Mouse (Mus musculus) lung, embryonic 16.5 days (tissue): ENCODE data around the gene Camta1. TPM values are rescaled to one million over a fixed set of nuclear protein-coding genes. Genes with fewer than 3 reads are reported as not detected.
"Not testable (repeated sequence)": the region's sequence is repeated elsewhere in the genome, so short reads cannot be mapped to it uniquely, and the experiment has no call there.

ENCODE experiments used
- ATAC-seq: fragments of 200-750 bp; cut with Nextera tagmentation; 2 replicates; pipeline ENCODE4 v1.8.0; 2017; ENCODE audit warnings: low read depth, mild to moderate bottlenecking, moderate library complexity
- H3K27ac ChIP-seq: fragments of 300-500 bp; sonication (generic); 2 replicates; pipeline ENCODE4 v1.5.1; 2014; ENCODE audit warnings: mild to moderate bottlenecking, control low read depth, low read length
- H3K27me3 ChIP-seq: fragments of 300-500 bp; sonication (generic); 2 replicates; pipeline ENCODE4 v1.6.1; 2014; ENCODE audit warnings: low read depth, low read length, mixed read lengths; ENCODE audit not compliant: control insufficient read depth, insufficient read depth
- H3K36me3 ChIP-seq: fragments of 300-500 bp; sonication (generic); 2 replicates; pipeline ENCODE4 v1.6.1; 2014; ENCODE audit warnings: low read length; ENCODE audit not compliant: control insufficient read depth, insufficient read depth
- H3K4me1 ChIP-seq: fragments of 300-500 bp; sonication (generic); replicated peaks from 2 replicates; pipeline ENCODE4 v1.6.1; 2014; ENCODE audit warnings: low read length, mixed read lengths; ENCODE audit not compliant: control insufficient read depth, insufficient read depth
- H3K4me2 ChIP-seq: fragments of 300-500 bp; sonication (generic); 2 replicates; pipeline ENCODE4 v1.6.1; 2014; ENCODE audit warnings: low read depth, low read length, control low read depth
- H3K4me3 ChIP-seq: fragments of 300-500 bp; sonication (generic); 2 replicates; pipeline ENCODE4 v1.5.1; 2014; ENCODE audit warnings: mild to moderate bottlenecking, low read length, control low read depth
- H3K9ac ChIP-seq: fragments of 300-500 bp; sonication (generic); 2 replicates; pipeline ENCODE4 v1.6.1; 2014; ENCODE audit warnings: low read length, control low read depth
- H3K9me3 ChIP-seq: fragments of 300-500 bp; sonication (generic); 2 replicates; pipeline ENCODE4 v1.6.1; 2016; ENCODE audit warnings: low read length; ENCODE audit not compliant: control insufficient read depth
- WGBS: fragments of 180-500 bp; shearing (Covaris S2); extraction: QIAGEN DNeasy Blood & Tissue Kit; methylation state at CpG from one replicate; pipeline ENCODE4 v1.1.7; 2014; 5-methylcytosine and 5-hydroxymethylcytosine counted together
- polyA plus RNA-seq: library from polyadenylated mRNA; unstranded; fragments of >200 nt; fragmentation: Nextera tagmentation; extraction: Ambion mirVana; gene quantifications from 2 replicates; pipeline ENCODE4 v1.2.1, GENCODE M21; 2015

Camta1 gene
- polyA plus RNA-seq, 1 experiment from 2014 or later, result 89.4 TPM

DNA sequence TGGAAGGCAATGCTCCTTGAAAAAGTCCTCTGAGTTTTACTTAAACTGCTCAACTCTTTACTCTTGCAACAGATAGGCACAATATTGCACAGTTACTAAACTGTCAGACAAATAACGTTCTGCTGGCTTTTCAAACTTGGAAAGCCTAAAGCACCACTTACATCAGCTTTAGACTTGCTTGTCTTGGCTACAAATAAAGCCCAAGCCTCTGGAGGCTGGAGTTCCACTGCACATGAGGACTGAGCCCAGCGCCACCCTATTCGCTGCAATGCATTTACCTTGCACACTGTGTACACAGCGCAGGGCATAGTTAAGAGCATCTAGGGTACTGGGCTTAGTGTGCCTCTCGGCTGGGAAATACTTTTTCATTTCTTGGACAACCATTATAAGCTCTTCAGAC lies 818.4 kb downstream of the Camta1 start:
- no peaks in the 10 kb centered on the region for H3K9me3 ChIP-seq
- WGBS, result 30% methylated on average over 5 of the region's 5 CpGs
- peak overlapping the region; percentile 85 for H3K27ac ChIP-seq
- H3K4me1 ChIP-seq, result peaks cover 8% of the 10 kb centered on the region
- H3K4me2 ChIP-seq, result peak overlapping the region; percentile 76
- H3K4me3 ChIP-seq, result peak overlapping the region; percentile 66
- peak; percentile 44; the same call in 1 of the 2 replicates for ATAC-seq
- H3K36me3 ChIP-seq, result peaks cover 8% of the 10 kb centered on the region; the same call in 1 of the 2 replicates
- no peaks in the 10 kb centered on the region for H3K27me3 ChIP-seq
- peak overlapping the region; percentile 79 for H3K9ac ChIP-seq

DNA sequence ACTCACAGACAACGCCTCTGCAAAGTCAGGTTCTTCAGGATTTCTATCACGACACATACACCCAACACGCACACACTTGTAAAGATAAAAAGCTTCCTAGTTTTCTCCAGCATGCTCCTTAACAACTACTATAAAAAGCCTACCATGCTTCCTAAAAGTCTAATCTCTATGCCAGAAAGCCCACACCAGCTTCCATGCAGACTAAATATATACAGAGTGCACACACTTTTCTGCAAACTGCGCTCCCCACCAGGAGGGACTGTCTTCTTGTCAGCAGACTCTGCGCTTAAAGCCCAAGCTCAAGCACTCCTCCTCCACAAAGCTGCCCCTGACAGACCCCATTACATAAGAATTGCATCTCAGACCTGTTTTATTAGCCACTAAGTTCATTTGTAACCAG lies 820.2 kb downstream of the Camta1 start:
- peaks cover 1% of the 10 kb centered on the region; the same call in 1 of the 2 replicates for H3K36me3 ChIP-seq
- peaks cover 8% of the 10 kb centered on the region for H3K4me1 ChIP-seq
- no peak overlapping the region for H3K4me3 ChIP-seq
- no peak overlapping the region for H3K4me2 ChIP-seq
- no peaks in the 10 kb centered on the region for H3K27me3 ChIP-seq
- no peak for ATAC-seq
- 78% methylated on average over 5 of the region's 5 CpGs for WGBS
- no peak overlapping the region for H3K9ac ChIP-seq
- no peaks in the 10 kb centered on the region for H3K9me3 ChIP-seq
- no peak overlapping the region for H3K27ac ChIP-seq

DNA sequence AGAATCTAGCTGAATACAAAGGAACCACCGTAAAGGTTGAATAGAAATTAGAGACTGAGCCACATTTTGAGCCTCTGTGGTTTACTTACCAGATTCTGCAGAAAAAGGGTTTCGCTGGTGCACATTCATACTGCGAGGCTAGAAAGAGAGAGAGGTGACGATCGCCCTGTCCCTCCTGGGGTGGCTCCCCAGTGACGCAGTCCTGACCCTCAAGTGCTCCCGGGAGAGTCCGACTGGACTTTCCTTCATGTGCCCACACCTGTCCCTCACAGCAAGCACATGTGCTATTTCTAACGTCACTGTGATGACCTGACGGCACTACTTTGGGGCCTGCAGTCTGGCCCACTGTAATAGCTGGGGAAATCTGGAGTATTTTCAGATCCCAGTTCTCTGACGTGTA lies 823.9 kb downstream of the Camta1 start:
- Histone ChIP-seq H3K27ac (no peak overlapping the region), H3K4me1 (no peaks in the 10 kb centered on the region), H3K4me2 (no peak overlapping the region), H3K9ac (no peak overlapping the region), H3K36me3 (no peaks in the 10 kb centered on the region), H3K4me3 (no peak overlapping the region), H3K9me3 (no peaks in the 10 kb centered on the region), H3K27me3 (no peaks in the 10 kb centered on the region)
- no peak for ATAC-seq
- 87% methylated on average over 11 of the region's 11 CpGs for WGBS

DNA sequence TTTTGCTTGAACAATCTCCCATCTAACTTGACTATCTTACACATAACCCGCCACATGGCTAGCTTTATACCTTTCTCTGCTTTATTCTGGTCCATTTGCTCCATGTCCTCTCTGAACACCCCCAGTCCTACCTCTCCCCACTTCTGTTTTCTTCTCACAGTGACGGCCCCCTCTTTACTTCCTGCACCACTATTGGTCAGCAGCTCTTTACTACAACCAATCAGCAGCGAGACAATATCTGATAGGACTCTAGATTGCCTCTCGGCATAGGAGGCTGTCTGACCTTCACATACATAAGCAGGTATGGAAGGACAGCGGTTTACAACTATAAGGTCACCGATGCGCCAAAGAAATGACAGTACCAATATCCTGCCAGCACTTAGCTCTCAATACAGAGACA lies 825.2 kb downstream of the Camta1 start:
- Histone ChIP-seq H3K27ac (no peak overlapping the region), H3K9ac (no peak overlapping the region), H3K4me1 (no peaks in the 10 kb centered on the region), H3K27me3 (no peaks in the 10 kb centered on the region), H3K36me3 (no peaks in the 10 kb centered on the region), H3K4me3 (no peak overlapping the region), H3K9me3 (no peaks in the 10 kb centered on the region), H3K4me2 (no peak overlapping the region)
- 85% methylated on average over 7 of the region's 7 CpGs for WGBS
- ATAC-seq, result no peak

DNA sequence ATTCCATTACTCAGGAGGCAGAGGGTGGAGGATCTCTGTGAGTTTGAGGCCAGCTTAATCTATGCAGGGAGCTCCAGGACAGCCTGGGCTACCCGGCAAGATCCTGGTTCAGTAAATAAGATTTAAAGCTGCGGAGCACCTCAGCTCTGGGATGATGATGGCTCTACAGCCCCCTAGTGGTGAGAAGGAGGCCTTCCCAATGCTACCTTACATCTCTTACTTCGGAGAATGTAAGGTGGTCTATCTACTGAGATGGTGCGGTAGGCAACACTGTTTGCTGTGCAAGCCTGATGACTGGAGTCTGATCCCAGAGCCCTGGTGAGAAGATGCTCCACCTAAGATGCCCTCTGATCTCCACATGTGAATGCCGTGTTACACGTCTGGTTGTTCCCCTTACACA lies 834.7 kb downstream of the Camta1 start:
- H3K9ac ChIP-seq, result no peak overlapping the region
- no peaks in the 10 kb centered on the region for H3K27me3 ChIP-seq
- no peaks in the 10 kb centered on the region for H3K4me1 ChIP-seq
- 51% methylated on average over 6 of the region's 6 CpGs for WGBS
- H3K9me3 ChIP-seq, result no peaks in the 10 kb centered on the region
- H3K4me3 ChIP-seq, result no peak overlapping the region
- H3K4me2 ChIP-seq, result no peak overlapping the region
- no peak; the same call in 1 of the 2 replicates for ATAC-seq
- H3K27ac ChIP-seq, result no peak overlapping the region
- H3K36me3 ChIP-seq, result no peaks in the 10 kb centered on the region; the same call in 1 of the 2 replicates

DNA sequence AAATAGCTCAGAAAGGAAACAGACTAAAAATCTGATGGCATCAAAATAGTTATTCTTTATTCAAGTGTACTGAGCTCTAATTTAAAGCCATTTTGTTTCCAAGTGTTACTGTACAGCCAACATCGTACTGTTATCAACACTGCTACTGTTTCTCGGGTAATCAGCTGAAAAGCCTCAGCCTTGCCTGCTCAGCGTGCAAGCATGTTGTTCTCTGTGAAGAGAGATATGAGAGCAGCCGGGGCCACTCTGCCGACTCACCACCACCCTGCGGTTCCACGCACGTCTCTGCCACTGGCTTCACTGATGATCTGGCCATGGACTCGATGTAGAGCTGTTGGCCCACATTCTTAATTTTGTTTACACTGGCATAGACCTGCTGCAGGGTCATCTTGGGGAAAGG lies 837.5 kb downstream of the Camta1 start:
- H3K4me1 ChIP-seq, result no peaks in the 10 kb centered on the region
- H3K9me3 ChIP-seq, result no peaks in the 10 kb centered on the region
- no peak for ATAC-seq
- H3K9ac ChIP-seq, result no peak overlapping the region
- no peak overlapping the region for H3K4me2 ChIP-seq
- H3K27me3 ChIP-seq, result no peaks in the 10 kb centered on the region
- no peaks in the 10 kb centered on the region; the same call in 1 of the 2 replicates for H3K36me3 ChIP-seq
- H3K27ac ChIP-seq, result no peak overlapping the region
- 69% methylated on average over 9 of the region's 9 CpGs for WGBS
- H3K4me3 ChIP-seq, result no peak overlapping the region

DNA sequence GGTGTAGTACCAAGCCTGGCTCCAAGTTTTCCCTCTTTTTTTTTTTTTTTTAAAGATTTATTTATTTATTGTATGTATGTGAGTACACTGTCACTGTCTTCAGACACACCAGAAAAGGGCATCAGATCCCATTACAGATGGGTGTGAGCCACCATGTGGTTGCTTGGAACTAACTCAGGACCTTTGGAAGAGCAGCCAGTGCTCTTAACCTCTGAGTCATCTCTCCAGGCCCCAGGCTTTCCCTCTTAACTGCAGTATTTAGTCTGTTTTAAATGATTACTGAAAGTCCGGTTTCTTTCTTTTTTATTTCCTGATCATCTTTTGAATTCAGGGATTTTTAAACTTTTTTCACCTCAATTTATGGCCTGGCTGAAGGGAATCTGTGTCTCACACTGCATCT lies 844.3 kb downstream of the Camta1 start:
- H3K9ac ChIP-seq, H3K4me1 ChIP-seq, H3K27ac ChIP-seq, H3K36me3 ChIP-seq, H3K9me3 ChIP-seq, H3K27me3 ChIP-seq, H3K4me3 ChIP-seq, H3K4me2 ChIP-seq, ATAC-seq: not testable (repeated sequence)
- 96% methylated on average over 1 of the region's 1 CpGs for WGBS

DNA sequence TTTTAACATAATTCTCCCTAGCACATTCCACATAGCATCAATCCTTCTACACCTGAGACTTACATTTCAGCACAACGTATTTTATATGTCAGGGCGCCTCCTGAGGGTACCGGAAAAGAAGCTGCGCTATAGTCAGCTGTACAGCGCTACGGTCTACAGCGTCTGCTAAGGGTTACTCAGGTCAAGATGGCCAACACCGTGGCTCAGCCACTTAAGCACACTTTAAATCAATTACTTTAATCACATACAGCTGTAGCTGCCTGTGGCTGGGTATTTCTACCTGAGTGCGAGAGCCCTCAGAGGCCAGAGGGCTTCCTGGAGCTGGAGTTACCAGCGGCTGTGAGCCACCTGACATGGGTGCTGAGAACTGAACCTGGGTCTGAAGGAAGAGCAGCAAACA lies 845.7 kb downstream of the Camta1 start:
- Histone ChIP-seq H3K36me3 (0 out of 2 replicates have a peak, but pooled peaks cover 2% of the 10 kb centered on the region), H3K9me3 (no peaks in the 10 kb centered on the region), H3K4me2 (no peak overlapping the region), H3K27me3 (no peaks in the 10 kb centered on the region), H3K4me1 (no peaks in the 10 kb centered on the region), H3K4me3 (no peak overlapping the region), H3K27ac (no peak overlapping the region), H3K9ac (no peak overlapping the region)
- WGBS, result 78% methylated on average over 10 of the region's 10 CpGs
- no peak for ATAC-seq

DNA sequence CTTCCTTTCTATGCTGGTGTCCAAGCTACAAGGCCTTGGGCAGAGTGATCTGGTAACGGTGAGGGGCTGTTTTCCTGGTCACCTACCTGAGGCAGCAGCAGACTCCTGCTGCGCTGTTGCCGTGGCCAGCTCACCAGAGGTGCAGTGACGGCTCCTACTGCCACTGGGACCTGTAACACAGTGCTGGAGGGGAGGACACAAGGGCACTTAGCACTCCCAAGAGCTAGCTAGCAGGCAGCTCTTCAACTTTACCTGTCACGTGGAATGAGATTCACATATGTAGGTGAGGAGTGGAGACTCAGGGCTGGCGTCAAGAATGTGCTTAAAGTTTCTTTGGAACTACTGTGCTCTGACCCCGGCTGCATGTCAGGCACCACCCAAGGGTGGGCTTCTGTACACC lies 851.4 kb downstream of the Camta1 start:
- ATAC-seq, result 0 out of 2 replicates have a peak, but pooled peaks have one; percentile 31
- no peak overlapping the region for H3K27ac ChIP-seq
- no peaks in the 10 kb centered on the region for H3K4me1 ChIP-seq
- H3K27me3 ChIP-seq, result no peaks in the 10 kb centered on the region
- 81% methylated on average over 7 of the region's 7 CpGs for WGBS
- H3K9ac ChIP-seq, result no peak overlapping the region
- H3K4me2 ChIP-seq, result no peak overlapping the region
- H3K9me3 ChIP-seq, result no peaks in the 10 kb centered on the region
- H3K4me3 ChIP-seq, result no peak overlapping the region
- peaks cover 4% of the 10 kb centered on the region; the same call in 1 of the 2 replicates for H3K36me3 ChIP-seq

DNA sequence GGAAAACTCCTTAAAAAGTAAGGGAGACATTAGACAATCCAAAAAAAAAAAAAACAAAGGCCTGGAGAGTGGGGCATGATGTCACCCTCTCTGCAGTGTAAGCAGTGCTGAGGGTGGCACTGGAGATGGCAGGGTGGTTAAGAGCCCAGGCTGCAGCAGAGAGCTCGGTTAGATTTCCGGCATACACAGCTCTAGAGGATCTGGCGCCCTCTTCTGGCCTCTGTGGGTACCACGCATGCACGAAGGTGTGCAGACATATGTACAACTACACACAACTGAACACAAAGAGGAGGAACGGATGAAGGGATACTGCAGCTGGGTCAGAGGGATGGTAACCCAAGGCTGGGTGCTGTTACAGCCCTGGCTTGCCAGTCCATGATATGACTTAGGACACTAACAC lies 854.7 kb downstream of the Camta1 start:
- Histone ChIP-seq H3K4me3 (no peak overlapping the region), H3K4me2 (no peak overlapping the region), H3K9ac (no peak overlapping the region), H3K27me3 (no peaks in the 10 kb centered on the region), H3K27ac (no peak overlapping the region), H3K9me3 (no peaks in the 10 kb centered on the region), H3K36me3 (peaks cover 2% of the 10 kb centered on the region; the same call in 1 of the 2 replicates), H3K4me1 (no peaks in the 10 kb centered on the region)
- WGBS, result 54% methylated on average over 6 of the region's 6 CpGs
- ATAC-seq, result no peak
